Mouse (Mus musculus) midbrain, embryonic 11.5 days (tissue): ENCODE measurements around the gene Ndufs1. TPM values are rescaled to one million over a fixed set of nuclear protein-coding genes. Genes with fewer than 3 reads are reported as not detected.
A peak's percentile ranks its signal among the peaks of the same experiment; 100 is the strongest.
"Not testable (repeated sequence)": the region's sequence is repeated elsewhere in the genome, so short reads cannot be mapped to it uniquely, and the experiment has no call there.

Source experiments
- ATAC-seq: fragments of 200-750 bp; cut with Nextera tagmentation; 2 replicates; pipeline ENCODE4 v1.8.0; 2017; ENCODE audit warnings: moderate TSS enrichment, moderate library complexity; ENCODE audit not compliant: low FRiP score
- DNase-seq: peaks from one replicate; pipeline ENCODE4 v3.0.0; 2015; ENCODE audit warnings: low spot score; ENCODE audit errors: missing footprints
- H3K27ac ChIP-seq: fragments of 300-500 bp; sonication (generic); 2 replicates; pipeline ENCODE4 v1.5.1; 2014; ENCODE audit warnings: low read depth, low read length
- H3K27me3 ChIP-seq: fragments of 300-500 bp; sonication (generic); 2 replicates; pipeline ENCODE4 v1.6.1; 2014; ENCODE audit warnings: mild to moderate bottlenecking, low read length, moderate library complexity, mixed read lengths; ENCODE audit not compliant: control insufficient read depth, insufficient read depth
- H3K36me3 ChIP-seq: fragments of 300-500 bp; sonication (generic); 2 replicates; pipeline ENCODE4 v1.6.1; 2014; ENCODE audit warnings: mild to moderate bottlenecking, low read length, moderate library complexity, mixed read lengths; ENCODE audit not compliant: control insufficient read depth, insufficient read depth
- H3K4me1 ChIP-seq: fragments of 300-500 bp; sonication (generic); 2 replicates; pipeline ENCODE4 v1.6.1; 2014; ENCODE audit warnings: low read length; ENCODE audit not compliant: control insufficient read depth, insufficient read depth
- H3K4me2 ChIP-seq: fragments of 300-500 bp; sonication (generic); 2 replicates; pipeline ENCODE4 v1.6.1; 2014; ENCODE audit warnings: mild to moderate bottlenecking, moderate library complexity
- H3K4me3 ChIP-seq: fragments of 300-500 bp; sonication (generic); 2 replicates; pipeline ENCODE4 v1.5.1; 2014; ENCODE audit warnings: low read depth, low read length
- H3K9ac ChIP-seq: fragments of 300-500 bp; sonication (generic); 2 replicates; pipeline ENCODE4 v1.6.1; 2014; ENCODE audit warnings: low read length
- H3K9me3 ChIP-seq: fragments of 300-500 bp; sonication (generic); 2 replicates; pipeline ENCODE4 v1.6.1; 2016; ENCODE audit warnings: low read length; ENCODE audit not compliant: control insufficient read depth
- WGBS: fragments of 180-500 bp; shearing (Covaris S2); extraction: QIAGEN DNeasy Blood & Tissue Kit; methylation state at CpG from one replicate; pipeline ENCODE4 v1.1.7; 2014; 5-methylcytosine and 5-hydroxymethylcytosine counted together
- polyA plus RNA-seq: library from polyadenylated mRNA; unstranded; fragments of >200 nt; fragmentation: Nextera tagmentation; extraction: Ambion mirVana; gene quantifications from 2 replicates; pipeline ENCODE4 v1.2.1, GENCODE M21; 2014

The Ndufs1 gene
- polyA plus RNA-seq, 1 experiment from 2014 or later = 138 TPM

DNA sequence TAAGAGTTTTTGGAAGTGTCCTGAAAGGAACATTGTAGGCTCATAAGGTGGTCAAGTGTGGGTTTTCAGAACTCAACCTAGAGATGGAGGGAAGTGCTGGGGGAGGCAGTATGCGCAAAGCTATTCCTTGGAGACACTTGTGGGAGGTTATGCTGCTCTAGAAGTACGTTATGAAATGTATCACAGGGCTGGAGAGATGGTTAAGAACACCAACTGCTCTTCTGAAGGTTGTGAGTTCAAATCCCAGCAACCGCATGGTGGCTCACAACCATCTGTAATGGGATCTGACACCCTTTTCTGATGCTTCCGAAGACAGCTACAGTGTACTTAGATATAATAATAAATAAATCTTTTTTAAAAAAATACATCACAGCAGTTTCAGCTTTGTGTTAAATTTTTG lies 3.5 kb upstream of the Ndufs1 start:
- Histone ChIP-seq H3K4me3 (no peak overlapping the region), H3K4me1 (peaks cover 16% of the 10 kb centered on the region), H3K9ac (no peak overlapping the region), H3K27ac (no peak overlapping the region), H3K27me3 (no peaks in the 10 kb centered on the region), H3K36me3 (peaks cover 3% of the 10 kb centered on the region), H3K4me2 (no peak overlapping the region), H3K9me3 (no peaks in the 10 kb centered on the region)
- 90% methylated on average over 4 of the region's 4 CpGs for WGBS
- DNase-seq = no peak
- no peak for ATAC-seq

GRCm38 (mm10) chr1:63178308-63178707 lies 1.7 kb upstream of the Ndufs1 start:
- no peak overlapping the region for H3K27ac ChIP-seq
- H3K9me3 ChIP-seq = no peaks in the 10 kb centered on the region
- H3K27me3 ChIP-seq = no peaks in the 10 kb centered on the region
- peaks cover 17% of the 10 kb centered on the region for H3K4me1 ChIP-seq
- H3K4me3 ChIP-seq = 0 out of 2 replicates have a peak overlapping the region, but pooled peaks have one; percentile 90
- no peak for ATAC-seq
- peaks cover 3% of the 10 kb centered on the region for H3K36me3 ChIP-seq
- no peak overlapping the region for H3K9ac ChIP-seq
- peak overlapping the region; percentile 83; the same call in 1 of the 2 replicates for H3K4me2 ChIP-seq
- 70% methylated on average over 3 of the region's 3 CpGs for WGBS
- no peak for DNase-seq

DNA sequence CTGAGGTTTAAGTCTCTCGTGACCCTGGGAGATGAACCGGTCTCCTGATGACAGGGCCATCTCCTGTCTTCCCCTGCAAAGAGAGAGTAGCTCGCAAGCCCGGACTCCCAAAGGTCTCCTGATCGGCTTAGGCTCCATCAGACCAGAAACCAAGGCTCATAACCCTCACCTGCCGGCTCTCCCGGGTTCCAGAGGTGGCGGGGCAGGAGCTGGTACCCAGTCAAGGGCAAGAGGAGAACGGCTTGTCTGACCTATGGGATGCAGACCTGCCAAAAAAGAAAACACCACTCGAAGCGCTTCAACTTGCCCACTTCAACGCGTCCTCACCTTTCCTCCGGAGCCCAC lies 402 bp downstream of the Ndufs1 start:
- ATAC-seq (no peak; the same call in 1 of the 2 replicates), DNase-seq (peak; percentile 98)
- Histone ChIP-seq H3K9me3 (no peaks in the 10 kb centered on the region), H3K27ac (peak overlapping the region; percentile 38; the same call in 1 of the 2 replicates), H3K4me2 (peak overlapping the region; percentile 84), H3K4me3 (peak overlapping the region; percentile 90), H3K9ac (peak overlapping the region; percentile 94), H3K4me1 (peaks cover 17% of the 10 kb centered on the region), H3K36me3 (peaks cover 3% of the 10 kb centered on the region; the same call in 1 of the 2 replicates), H3K27me3 (no peaks in the 10 kb centered on the region)
- 0% methylated on average over 14 of the region's 14 CpGs for WGBS

- peak overlapping the region; percentile 94 for H3K9ac ChIP-seq
- DNase-seq = no peak
- H3K27ac ChIP-seq = no peak overlapping the region
- H3K27me3 ChIP-seq = no peaks in the 10 kb centered on the region
- H3K9me3 ChIP-seq = no peaks in the 10 kb centered on the region
- WGBS = 12% methylated on average over 11 of the region's 11 CpGs
- H3K4me2 ChIP-seq = peak overlapping the region; percentile 84
- no peak for ATAC-seq
- H3K36me3 ChIP-seq = peaks cover 3% of the 10 kb centered on the region; the same call in 1 of the 2 replicates
- peak overlapping the region; percentile 90 for H3K4me3 ChIP-seq
- peaks cover 17% of the 10 kb centered on the region for H3K4me1 ChIP-seq
These were observed 780 bp downstream of the Ndufs1 start for GRCm38 (mm10) chr1:63175853-63176252.

DNA sequence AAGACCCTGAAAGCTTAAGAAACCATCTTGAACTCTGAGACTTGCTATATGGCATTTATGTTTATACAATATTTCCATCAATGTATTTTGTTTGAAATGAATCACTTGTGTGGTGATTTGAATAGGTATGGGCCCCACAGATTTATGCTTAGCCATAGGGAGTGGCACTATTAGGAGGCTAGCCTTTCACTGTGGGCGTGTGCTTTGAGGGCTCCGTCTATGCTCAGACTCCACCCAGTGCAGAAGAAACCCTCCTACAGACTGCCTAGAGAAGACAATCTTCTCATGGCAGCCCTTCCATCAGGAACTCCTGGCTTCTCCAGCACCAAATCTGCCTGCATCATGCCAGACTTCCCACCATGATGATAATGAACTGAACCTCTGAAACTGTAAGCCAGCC lies 8.0 kb downstream of the Ndufs1 start:
- WGBS = 85% methylated on average over 2 of the region's 2 CpGs
- H3K36me3 ChIP-seq = peaks cover 12% of the 10 kb centered on the region
- no peak overlapping the region for H3K4me2 ChIP-seq
- H3K9me3 ChIP-seq = no peaks in the 10 kb centered on the region
- ATAC-seq (no peak), DNase-seq (no peak)
- H3K4me3 ChIP-seq = no peak overlapping the region
- no peaks in the 10 kb centered on the region for H3K27me3 ChIP-seq
- H3K27ac ChIP-seq = no peak overlapping the region
- no peak overlapping the region for H3K9ac ChIP-seq
- no peaks in the 10 kb centered on the region for H3K4me1 ChIP-seq

- DNase-seq = no peak
- Histone ChIP-seq H3K9me3 (no peaks in the 10 kb centered on the region), H3K27me3 (no peaks in the 10 kb centered on the region), H3K4me2 (no peak overlapping the region), H3K4me3 (no peak overlapping the region), H3K36me3 (peaks cover 5% of the 10 kb centered on the region), H3K9ac (no peak overlapping the region), H3K4me1 (no peaks in the 10 kb centered on the region), H3K27ac (no peak overlapping the region)
- WGBS = 96% methylated on average over 13 of the region's 13 CpGs
- no peak for ATAC-seq
These were observed 36.4 kb downstream of the Ndufs1 start for GRCm38 (mm10) chr1:63140231-63140630.

DNA sequence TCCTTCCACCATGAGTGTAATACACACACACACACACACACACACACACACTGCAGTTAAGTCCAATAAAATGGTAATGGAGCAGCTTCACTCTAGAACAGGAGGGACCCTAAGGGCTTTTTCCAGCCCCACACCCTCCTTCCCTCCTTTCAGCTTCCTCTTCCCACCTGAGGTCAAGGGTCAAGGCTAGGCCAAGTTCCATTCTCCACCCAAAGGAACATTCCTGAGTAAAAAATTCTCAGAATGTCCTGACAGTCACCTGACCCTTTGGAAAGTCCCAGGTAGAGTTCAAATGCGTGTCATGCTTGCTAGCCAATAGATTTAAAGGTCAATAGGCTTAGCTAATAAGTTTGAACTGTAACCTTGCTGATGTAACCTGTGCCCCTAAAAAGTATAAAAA lies 38.0 kb downstream of the Ndufs1 start:
- not testable (repeated sequence) for ATAC-seq, H3K27me3 ChIP-seq, H3K4me3 ChIP-seq, H3K36me3 ChIP-seq, DNase-seq, H3K27ac ChIP-seq, H3K4me2 ChIP-seq, H3K9ac ChIP-seq, H3K4me1 ChIP-seq, H3K9me3 ChIP-seq
- WGBS = 88% methylated on average over 1 of the region's 1 CpGs

- WGBS = 85% methylated on average over 2 of the region's 2 CpGs
- H3K4me1 ChIP-seq = no peaks in the 10 kb centered on the region
- no peak overlapping the region for H3K27ac ChIP-seq
- no peak overlapping the region for H3K4me3 ChIP-seq
- H3K27me3 ChIP-seq = no peaks in the 10 kb centered on the region
- DNase-seq (no peak), ATAC-seq (no peak)
- H3K9me3 ChIP-seq = no peaks in the 10 kb centered on the region
- no peak overlapping the region for H3K9ac ChIP-seq
- no peak overlapping the region for H3K4me2 ChIP-seq
- peaks cover 3% of the 10 kb centered on the region for H3K36me3 ChIP-seq
These were observed 38.7 kb downstream of the Ndufs1 start for GRCm38 (mm10) chr1:63137971-63138370.

DNA sequence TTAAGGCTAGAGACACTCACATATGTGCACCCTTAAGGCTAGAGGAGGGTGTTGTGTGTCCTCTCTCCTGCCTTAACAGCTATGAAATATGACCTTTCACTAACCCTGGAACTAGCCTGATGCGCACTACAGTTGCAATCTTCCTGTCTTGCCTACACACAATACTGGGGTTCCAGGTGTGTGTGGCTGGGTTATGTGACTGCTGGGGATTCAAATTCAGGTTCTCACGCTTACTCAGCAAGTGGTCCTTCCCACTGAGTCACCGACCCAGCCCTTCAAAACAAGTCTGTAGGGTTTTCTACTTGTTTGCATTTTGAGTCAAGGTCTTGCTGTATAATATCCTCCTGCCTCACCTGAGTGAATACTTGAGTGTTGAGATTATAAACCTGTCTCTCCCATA lies 42.1 kb downstream of the Ndufs1 start:
- Histone ChIP-seq H3K27ac (no peak overlapping the region), H3K4me3 (no peak overlapping the region), H3K36me3 (no peaks in the 10 kb centered on the region; the same call in 1 of the 2 replicates), H3K9ac (no peak overlapping the region), H3K4me2 (no peak overlapping the region), H3K27me3 (no peaks in the 10 kb centered on the region), H3K9me3 (no peaks in the 10 kb centered on the region), H3K4me1 (no peaks in the 10 kb centered on the region)
- 87% methylated on average over 3 of the region's 3 CpGs for WGBS
- no peak for DNase-seq
- ATAC-seq = no peak
